In the genomic region with DNA sequence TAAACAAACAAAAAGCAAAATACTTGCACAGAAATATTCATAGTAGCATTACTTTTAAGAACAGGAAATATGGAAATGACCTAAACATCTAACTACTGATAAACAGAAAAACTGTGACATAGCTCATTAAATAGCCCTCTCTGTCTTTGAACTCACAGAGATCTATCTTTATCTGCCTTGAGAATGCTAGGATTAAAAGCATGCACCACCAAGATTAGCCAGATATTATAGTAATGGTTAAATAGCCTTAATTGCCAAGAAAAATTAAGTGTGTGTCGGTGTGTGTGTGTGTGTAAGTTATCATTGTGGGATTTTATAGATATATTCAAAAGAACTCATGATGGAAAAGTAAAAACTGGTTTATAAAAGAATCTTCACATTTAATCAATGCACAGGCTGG, we compare ENCODE assay signal across 15 mouse cellular contexts.
"Had no signal": no experiment of that assay in that cellular context is flagged by ENCODE, and none has a peak within 500 bp of the region (broad histone marks: within the 10 kb centered on the region; RNA-seq: fewer than 3 reads in every experiment).

No protein-coding gene starts in this region.

- H3K27ac ChIP-seq: macrophage; midbrain, embryonic 13.5 days; midbrain, embryonic 15.5 days; neural tube, embryonic 12.5 days; stomach, embryonic 15.5 days; stomach, postnatal 0 days had no signal

- DNase-seq: lung, adult 18-20 months; lung, embryonic 14.5 days; lung, postnatal 14 days; lung, postnatal 36 days; right cerebral cortex, postnatal 14 days; thymus, adult 2 months; thymus, postnatal 25 days; thymus, postnatal 4 days had no signal

- H3K4me2 ChIP-seq: lung, embryonic 14.5 days; midbrain, embryonic 11.5 days; midbrain, embryonic 13.5 days; midbrain, embryonic 15.5 days; neural tube, embryonic 12.5 days; stomach, embryonic 15.5 days had no signal

- H3K27me3 ChIP-seq: midbrain, embryonic 13.5 days; midbrain, embryonic 15.5 days; neural tube, embryonic 12.5 days; stomach, embryonic 15.5 days had no signal

- H3K9me3 ChIP-seq: midbrain, embryonic 13.5 days; midbrain, embryonic 15.5 days; neural tube, embryonic 12.5 days; stomach, embryonic 15.5 days had no signal

- H3K4me3 ChIP-seq: midbrain, embryonic 13.5 days; midbrain, embryonic 15.5 days; neural tube, embryonic 12.5 days; stomach, embryonic 15.5 days had no signal

- H3K4me1 ChIP-seq: midbrain, embryonic 13.5 days; midbrain, embryonic 15.5 days; neural tube, embryonic 12.5 days; stomach, embryonic 15.5 days had no signal

- ATAC-seq: midbrain, embryonic 13.5 days; midbrain, embryonic 15.5 days had no signal

- H3K9ac ChIP-seq: lung, embryonic 14.5 days; midbrain, embryonic 13.5 days; midbrain, embryonic 15.5 days; neural tube, embryonic 12.5 days; stomach, embryonic 15.5 days had no signal

- H3K36me3 ChIP-seq: midbrain, embryonic 15.5 days; stomach, embryonic 15.5 days had no signal
